Mouse (Mus musculus): ENCODE measurements around the gene Mettl26. TPM values are rescaled to one million over a fixed set of nuclear protein-coding genes. Genes with fewer than 3 reads are reported as not detected.

Mettl26 gene
- polyA plus RNA-seq, 1 experiment = 67.8 TPM

Other genes starting within 250 kb of the Mettl26 start
- gene Gng13, start 157.9 kb upstream of the Mettl26 start, polyA plus RNA-seq (2012; rRNA removed) = not detected in 2 replicates
- 2.2 TPM in 2 replicates for gene Chtf18, start 147.7 kb upstream of the Mettl26 start, polyA plus RNA-seq (2012; rRNA removed)
- 16.2 and 21.7 TPM in 2 replicates for gene Rpusd1, start 147.4 kb upstream of the Mettl26 start, polyA plus RNA-seq (2012; rRNA removed)
- gene Mslnl, start 139.0 kb upstream of the Mettl26 start, polyA plus RNA-seq (2012; rRNA removed) = 0.73 and 1.1 TPM in 2 replicates
- 11.1 and 29.7 TPM in 2 replicates for gene Msln, start 120.7 kb upstream of the Mettl26 start, polyA plus RNA-seq (2012; rRNA removed)
- 24.8 and 26.1 TPM in 2 replicates for gene Narfl, start 101.3 kb upstream of the Mettl26 start, polyA plus RNA-seq (2012; rRNA removed)
- gene Haghl, start 89.4 kb upstream of the Mettl26 start, polyA plus RNA-seq (2012; rRNA removed) = 47.5 and 66.1 TPM in 2 replicates
- gene Ccdc78, start 88.5 kb upstream of the Mettl26 start, polyA plus RNA-seq (2012; rRNA removed) = 0.06 and 0.18 TPM in 2 replicates
- 96.2 and 131 TPM in 2 replicates for gene Fam173a, start 82.2 kb upstream of the Mettl26 start, polyA plus RNA-seq (2012; rRNA removed)
- gene AC134908.4, start 79.4 kb upstream of the Mettl26 start, polyA plus RNA-seq (2012; rRNA removed) = not detected in 2 replicates
- gene Metrn, start 77.9 kb upstream of the Mettl26 start, polyA plus RNA-seq (2012; rRNA removed) = 15.4 and 16.5 TPM in 2 replicates
- gene Fbxl16, start 66.0 kb upstream of the Mettl26 start, polyA plus RNA-seq (2012; rRNA removed) = 5.0 and 6.9 TPM in 2 replicates
- 23.2 and 27.6 TPM in 2 replicates for gene Wdr24, start 51.4 kb upstream of the Mettl26 start, polyA plus RNA-seq (2012; rRNA removed)
- 55.9 and 60.7 TPM in 2 replicates for gene Jmjd8, start 46.2 kb upstream of the Mettl26 start, polyA plus RNA-seq (2012; rRNA removed)
- 209 and 230 TPM in 2 replicates for gene Stub1, start 41.7 kb upstream of the Mettl26 start, polyA plus RNA-seq (2012; rRNA removed)
- 20.7 and 27.5 TPM in 2 replicates for gene Rhbdl1, start 37.8 kb upstream of the Mettl26 start, polyA plus RNA-seq (2012; rRNA removed)
- 16.8 and 20.6 TPM in 2 replicates for gene Gm20683, start 33.3 kb upstream of the Mettl26 start, polyA plus RNA-seq (2012; rRNA removed)
- 52.4 and 62.0 TPM in 2 replicates for gene Rhot2, start 30.2 kb upstream of the Mettl26 start, polyA plus RNA-seq (2012; rRNA removed)
- 12.0 and 14.4 TPM in 2 replicates for gene Wdr90, start 13.6 kb upstream of the Mettl26 start, polyA plus RNA-seq (2012; rRNA removed)
- 11.0 and 13.6 TPM in 2 replicates for gene Mcrip2, start 6.3 kb upstream of the Mettl26 start, polyA plus RNA-seq (2012; rRNA removed)
- gene Wfikkn1, start 5.8 kb downstream of the Mettl26 start, polyA plus RNA-seq (2012; rRNA removed) = 0.77 and 0.93 TPM in 2 replicates
- gene Rab40c, start 44.7 kb downstream of the Mettl26 start, polyA plus RNA-seq (2012; rRNA removed) = 36.7 and 44.3 TPM in 2 replicates
- gene Pigq, start 69.9 kb downstream of the Mettl26 start, polyA plus RNA-seq (2012; rRNA removed) = 48.7 and 53.5 TPM in 2 replicates
- 0.15 TPM in 1 of 2 replicates, not detected in the other for gene Nhlrc4, start 69.9 kb downstream of the Mettl26 start, polyA plus RNA-seq (2012; rRNA removed)
- 0.06 and 0.07 TPM in 2 replicates for gene A930017K11Rik, start 77.5 kb downstream of the Mettl26 start, polyA plus RNA-seq (2012; rRNA removed)
- gene Capn15, start 110.7 kb downstream of the Mettl26 start, polyA plus RNA-seq (2012; rRNA removed) = 30.1 and 32.4 TPM in 2 replicates
- 21.2 and 28.6 TPM in 2 replicates for gene Rab11fip3, start 194.5 kb downstream of the Mettl26 start, polyA plus RNA-seq (2012; rRNA removed)
- gene Decr2, start 215.3 kb downstream of the Mettl26 start, polyA plus RNA-seq (2012; rRNA removed) = 81.4 and 105 TPM in 2 replicates
- 13.9 and 20.6 TPM in 2 replicates for gene Nme4, start 220.5 kb downstream of the Mettl26 start, polyA plus RNA-seq (2012; rRNA removed)
- 17.1 and 21.8 TPM in 2 replicates for gene Tmem8, start 238.2 kb downstream of the Mettl26 start, polyA plus RNA-seq (2012; rRNA removed)
- gene Mrpl28, start 248.4 kb downstream of the Mettl26 start, polyA plus RNA-seq (2012; rRNA removed) = 62.8 and 76.4 TPM in 2 replicates